Mouse (Mus musculus) gastrocnemius, adult 8-10 months (tissue): ENCODE measurements at regions not wholly inside any gene's neighbourhood (a gene's known extent, or its start where the extent isn't known, plus 50 kb on each side); places are given as distances from the start of the nearest gene placed in this dataset.
A peak's percentile ranks its signal among the peaks of the same experiment; 100 is the strongest.

Experiments
- DNase-seq, 2 experiments: peaks; one replicate each; pipeline ENCODE4 v3.0.0; 2022; ENCODE audit warnings: low spot score in 2 of 2

GRCm38 (mm10) chr8:77850523-77850922 lies 126.3 kb upstream of the Ednra start:
- no peak for DNase-seq

- no peak for DNase-seq
Observed at GRCm38 (mm10) chr8:77870264-77870663, 146.0 kb upstream of the Ednra start.

GRCm38 (mm10) chr8:77872771-77873170 lies 148.5 kb upstream of the Ednra start:
- DNase-seq = no peak

- DNase-seq = no peak
Observed at GRCm38 (mm10) chr8:77919776-77920175, 195.5 kb upstream of the Ednra start.

- no peak for DNase-seq
Observed at GRCm38 (mm10) chr8:77921868-77922267, 197.6 kb upstream of the Ednra start.

- no peak for DNase-seq
Observed at GRCm38 (mm10) chr8:77947702-77948101, 223.4 kb upstream of the Ednra start.

- no peak for DNase-seq
Observed at GRCm38 (mm10) chr8:77949640-77950039, 225.4 kb upstream of the Ednra start.

- no peak for DNase-seq
Observed at GRCm38 (mm10) chr8:77958814-77959372, 234.6 kb upstream of the Ednra start.

GRCm38 (mm10) chr8:77963102-77963698 lies 238.9 kb upstream of the Ednra start:
- no peak for DNase-seq

- DNase-seq = no peak
Observed at GRCm38 (mm10) chr8:77970378-77970777, 242.7 kb upstream of the Ttc29 start.

- no peak for DNase-seq
Observed at GRCm38 (mm10) chr8:77973714-77974113, 239.4 kb upstream of the Ttc29 start.

GRCm38 (mm10) chr8:77979106-77979505 lies 234.0 kb upstream of the Ttc29 start:
- no peak for DNase-seq

- no peak for DNase-seq
Observed at GRCm38 (mm10) chr8:77980701-77981100, 232.4 kb upstream of the Ttc29 start.

- no peak for DNase-seq
Observed at GRCm38 (mm10) chr8:77982031-77982430, 231.1 kb upstream of the Ttc29 start.

- DNase-seq = no peak
Observed at GRCm38 (mm10) chr8:77983476-77983875, 229.6 kb upstream of the Ttc29 start.

- no peak for DNase-seq
Observed at GRCm38 (mm10) chr8:77987237-77987636, 225.9 kb upstream of the Ttc29 start.

- DNase-seq = no peak
Observed at GRCm38 (mm10) chr8:77988291-77989056, 224.6 kb upstream of the Ttc29 start.

- DNase-seq = no peak
Observed at GRCm38 (mm10) chr8:77991050-77991449, 222.0 kb upstream of the Ttc29 start.

- DNase-seq = no peak
Observed at GRCm38 (mm10) chr8:78000303-78000702, 212.8 kb upstream of the Ttc29 start.

GRCm38 (mm10) chr8:78001656-78002055 lies 211.4 kb upstream of the Ttc29 start:
- DNase-seq = no peak

GRCm38 (mm10) chr8:78002071-78002470 lies 211.0 kb upstream of the Ttc29 start:
- DNase-seq = no peak

- peak; percentile 8 to 10 for DNase-seq
Observed at GRCm38 (mm10) chr8:78003888-78004543, 209.1 kb upstream of the Ttc29 start.
